Mouse (Mus musculus): ENCODE measurements around the gene Pfkl.

GRCm38 (mm10) chr10:78057056-78057455 is 47.2 kb upstream of the Pfkl start:
- TF ChIP-seq POLR2A (IDR thresholded peaks at IDR 0.05; ENCODE audit: insufficient read depth, low read depth, low read length) (no peak), CTCF (IDR thresholded peaks at IDR 0.05) (no peak), EP300 (IDR thresholded peaks at IDR 0.05; ENCODE audit: insufficient read depth, low read depth, low read length) (no peak)

Measured in heart, adult 2 months (tissue).